Mouse (Mus musculus): ENCODE measurements around the gene Rfc5. TPM values are rescaled to one million over a fixed set of nuclear protein-coding genes. Genes with fewer than 3 reads are reported as not detected.

Rfc5 gene
- 10.9 and 13.0 TPM in 2 replicates for polyA plus RNA-seq (2012; rRNA removed; ENCODE audit: low replicate concordance)

GRCm38 (mm10) chr5:117388877-117389276 is at the start of gene Rfc5:
Gene Rfc5, minus strand, starts transcription at chr5:117389047.

GRCm38 (mm10) chr5:117413507-117414501 is 25.0 kb upstream of the Rfc5 start, which contains the start of gene Ksr2:
Gene Ksr2, plus strand, starts transcription at chr5:117414000.

GRCm38 (mm10) chr5:117357129-117357477 is 31.7 kb downstream of the Rfc5 start, which contains the start of gene Wsb2:
Gene Wsb2, plus strand, starts transcription at chr5:117357304.

Other genes starting within 250 kb of the Rfc5 start
- gene Pebp1, start 101.4 kb downstream of the Rfc5 start, polyA plus RNA-seq (2012; rRNA removed; ENCODE audit: low replicate concordance): 407 and 670 TPM in 2 replicates
- 28.8 and 39.4 TPM in 2 replicates for gene Vsig10, start 70.0 kb downstream of the Rfc5 start, polyA plus RNA-seq (2012; rRNA removed; ENCODE audit: low replicate concordance)
- gene Wsb2, start 31.7 kb downstream of the Rfc5 start, polyA plus RNA-seq (2012; rRNA removed; ENCODE audit: low replicate concordance): 85.3 and 164 TPM in 2 replicates
- gene Ksr2, start 25.0 kb upstream of the Rfc5 start, polyA plus RNA-seq (2012; rRNA removed; ENCODE audit: low replicate concordance): 0.07 and 0.23 TPM in 2 replicates

Data from mammary gland, adult 2 months (tissue).